Mouse (Mus musculus): ENCODE data around the gene Klk5. TPM values are rescaled to one million over a fixed set of nuclear protein-coding genes. Genes with fewer than 3 reads are reported as not detected.

Gene Klk5
- polyA plus RNA-seq, 1 experiment = not detected

DNA sequence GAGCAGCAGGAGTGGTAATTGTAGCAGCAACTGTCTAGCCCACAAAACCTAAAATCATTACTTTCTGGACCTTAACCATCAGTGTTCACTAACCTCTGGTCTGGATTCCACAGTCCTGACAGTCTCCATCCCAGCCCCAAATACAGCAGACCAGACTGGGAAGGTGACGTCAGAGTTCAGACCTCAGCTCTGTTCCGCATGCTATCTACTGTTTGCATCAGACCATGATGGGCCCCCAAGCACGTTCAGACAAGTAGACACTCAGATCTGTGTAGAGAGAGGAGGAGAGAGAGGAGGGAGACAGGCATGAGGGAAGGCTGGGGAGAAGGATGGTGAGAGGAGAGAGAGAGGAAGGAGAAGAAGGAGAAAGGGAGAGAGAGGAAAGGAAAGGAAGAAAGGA lies 50.0 kb downstream of the Klk5 start:
- TF ChIP-seq FLI1 (IDR thresholded peaks at IDR 0.05; ENCODE audit: low read length) (no peak), GATA1 (IDR thresholded peaks at IDR 0.05; ENCODE audit: borderline replicate concordance, low read length) (no peak)
- H3K4me3 ChIP-seq (replicated peaks) = no peak overlapping the region
- H3K36me3 ChIP-seq (replicated peaks; ENCODE audit: low read length) = no peaks in the 10 kb centered on the region
- H3K4me1 ChIP-seq = no peaks in the 10 kb centered on the region
- no peaks in the 10 kb centered on the region for H3K27me3 ChIP-seq (replicated peaks)
- no peaks in the 10 kb centered on the region for H3K9me3 ChIP-seq

DNA sequence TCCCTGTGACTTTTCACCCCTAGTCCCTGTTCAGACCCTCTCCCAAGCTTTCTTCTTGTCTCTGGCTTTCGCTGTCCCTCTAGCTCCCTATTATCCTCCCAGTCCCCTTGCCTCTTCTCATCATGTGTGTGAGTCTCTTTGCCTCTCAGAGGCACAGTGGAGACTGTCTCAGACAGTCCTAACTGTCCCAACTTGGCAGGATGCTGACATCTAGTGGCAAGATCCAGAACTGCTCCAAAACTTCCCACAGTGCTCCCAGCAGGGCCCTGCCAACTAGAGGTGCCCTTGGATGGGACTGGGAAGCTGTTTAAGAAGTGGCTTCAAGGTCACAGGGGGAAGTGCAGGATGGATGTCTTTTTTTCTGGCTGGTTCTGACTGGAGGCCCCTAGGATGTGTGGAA lies 53.1 kb downstream of the Klk5 start:
- Histone ChIP-seq H3K4me1 (no peaks in the 10 kb centered on the region), H3K36me3 (replicated peaks; ENCODE audit: low read length) (no peaks in the 10 kb centered on the region), H3K27me3 (replicated peaks) (no peaks in the 10 kb centered on the region), H3K9me3 (no peaks in the 10 kb centered on the region), H3K4me3 (replicated peaks) (no peak overlapping the region)
- TF ChIP-seq GATA1 (IDR thresholded peaks at IDR 0.05; ENCODE audit: borderline replicate concordance, low read length) (no peak), FLI1 (IDR thresholded peaks at IDR 0.05; ENCODE audit: low read length) (no peak)

Other genes starting within 250 kb of the Klk5 start
- gene Zfp819, start 234.8 kb upstream of the Klk5 start, polyA plus RNA-seq (2012; ENCODE audit: insufficient read depth, low replicate concordance) = not detected in 2 replicates
- 0.86 TPM in 1 of 2 replicates, not detected in the other for gene Ceacam18, start 207.3 kb upstream of the Klk5 start, polyA plus RNA-seq (2012; ENCODE audit: insufficient read depth, low replicate concordance)
- gene Siglece, start 181.8 kb upstream of the Klk5 start, polyA plus RNA-seq (2012; ENCODE audit: insufficient read depth, low replicate concordance) = not detected in 2 replicates
- 6.6 and 15.5 TPM in 2 replicates for gene Ctu1, start 170.0 kb upstream of the Klk5 start, polyA plus RNA-seq (2012; ENCODE audit: insufficient read depth, low replicate concordance)
- not detected in 2 replicates for gene Klk14, start 151.6 kb upstream of the Klk5 start, polyA plus RNA-seq (2012; ENCODE audit: insufficient read depth, low replicate concordance)
- not detected in 2 replicates for gene Klk13, start 129.4 kb upstream of the Klk5 start, polyA plus RNA-seq (2012; ENCODE audit: insufficient read depth, low replicate concordance)
- not detected in 2 replicates for gene Klk12, start 73.1 kb upstream of the Klk5 start, polyA plus RNA-seq (2012; ENCODE audit: insufficient read depth, low replicate concordance)
- gene Klk11, start 67.4 kb upstream of the Klk5 start, polyA plus RNA-seq (2012; ENCODE audit: insufficient read depth, low replicate concordance) = not detected in 2 replicates
- not detected in 2 replicates for gene Klk10, start 60.9 kb upstream of the Klk5 start, polyA plus RNA-seq (2012; ENCODE audit: insufficient read depth, low replicate concordance)
- gene Klk9, start 50.1 kb upstream of the Klk5 start, polyA plus RNA-seq (2012; ENCODE audit: insufficient read depth, low replicate concordance) = not detected in 2 replicates
- gene Klk8, start 44.4 kb upstream of the Klk5 start, polyA plus RNA-seq (2012; ENCODE audit: insufficient read depth, low replicate concordance) = 4.3 and 26.2 TPM in 2 replicates
- not detected in 2 replicates for gene Klk7, start 30.7 kb upstream of the Klk5 start, polyA plus RNA-seq (2012; ENCODE audit: insufficient read depth, low replicate concordance)
- gene Klk6, start 17.5 kb upstream of the Klk5 start, polyA plus RNA-seq (2012; ENCODE audit: insufficient read depth, low replicate concordance) = not detected in 2 replicates
- gene Klk4, start 39.2 kb downstream of the Klk5 start, polyA plus RNA-seq (2012; ENCODE audit: insufficient read depth, low replicate concordance) = not detected in 2 replicates
- gene Klk15, start 91.8 kb downstream of the Klk5 start, polyA plus RNA-seq (2012; ENCODE audit: insufficient read depth, low replicate concordance) = not detected in 2 replicates
- not detected in 2 replicates for gene Klk1b8, start 108.7 kb downstream of the Klk5 start, polyA plus RNA-seq (2012; ENCODE audit: insufficient read depth, low replicate concordance)
- gene Klk1b1, start 124.8 kb downstream of the Klk5 start, polyA plus RNA-seq (2012; ENCODE audit: insufficient read depth, low replicate concordance) = not detected in 2 replicates
- not detected in 2 replicates for gene Klk1b9, start 134.1 kb downstream of the Klk5 start, polyA plus RNA-seq (2012; ENCODE audit: insufficient read depth, low replicate concordance)
- not detected in 2 replicates for gene Klk1b11, start 153.9 kb downstream of the Klk5 start, polyA plus RNA-seq (2012; ENCODE audit: insufficient read depth, low replicate concordance)
- not detected in 2 replicates for gene Klk1b26, start 170.2 kb downstream of the Klk5 start, polyA plus RNA-seq (2012; ENCODE audit: insufficient read depth, low replicate concordance)
- not detected in 2 replicates for gene Klk1b27, start 210.3 kb downstream of the Klk5 start, polyA plus RNA-seq (2012; ENCODE audit: insufficient read depth, low replicate concordance)

Data from megakaryocyte, embryonic 14.5 days (primary cell).